Mouse (Mus musculus) ES-Bruce4 (cell line): ENCODE measurements around the gene Vars.
"Not testable (repeated sequence)": the region's sequence is repeated elsewhere in the genome, so short reads cannot be mapped to it uniquely, and the experiment has no call there.

Experiments
- CTCF ChIP-seq: IDR thresholded peaks from one replicate; pipeline ENCODE4 v1.8.1; 2011; ENCODE audit warnings: low read depth, low read length
- EP300 ChIP-seq: IDR thresholded peaks from 2 replicates; pipeline ENCODE4 v1.6.1; 2011; ENCODE audit warnings: low read depth, low read length; ENCODE audit not compliant: insufficient read depth
- POLR2A ChIP-seq: IDR thresholded peaks from one replicate; pipeline ENCODE4 v1.8.1; 2011; ENCODE audit warnings: low read length; ENCODE audit not compliant: insufficient read depth

DNA sequence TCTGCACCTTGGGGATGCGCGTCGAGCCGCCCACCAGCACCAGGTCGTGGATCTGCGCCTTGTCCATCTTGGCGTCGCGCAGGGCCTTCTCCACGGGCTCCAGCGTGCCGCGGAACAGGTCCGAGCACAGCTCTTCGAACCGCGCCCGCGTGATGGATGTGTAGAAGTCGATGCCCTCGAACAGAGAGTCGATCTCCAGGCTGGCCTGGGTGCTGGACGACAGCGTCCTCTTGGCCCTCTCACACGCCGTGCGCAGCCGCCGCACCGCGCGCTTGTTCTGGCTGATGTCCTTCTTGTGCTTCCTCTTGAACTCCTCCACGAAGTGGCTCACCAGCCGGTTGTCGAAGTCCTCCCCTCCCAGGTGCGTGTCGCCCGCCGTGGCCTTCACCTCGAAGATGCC lies 42.8 kb upstream of the Vars start:
- not testable (repeated sequence) for TF ChIP-seq CTCF, POLR2A, EP300
